Mouse (Mus musculus) lung, postnatal 0 days (tissue): ENCODE data around the gene Slc25a21. TPM values are rescaled to one million over a fixed set of nuclear protein-coding genes. Genes with fewer than 3 reads are reported as not detected.
A peak's percentile ranks its signal among the peaks of the same experiment; 100 is the strongest.

Experiments
- ATAC-seq: fragments of 200-750 bp; cut with Nextera tagmentation; 2 replicates; pipeline ENCODE4 v1.8.0; 2017; ENCODE audit warnings: moderate library complexity
- DNase-seq: peaks from one replicate; pipeline ENCODE4 v3.0.0-alpha.2; 2016; ENCODE audit warnings: low spot score
- H3K27ac ChIP-seq: fragments of 300-500 bp; sonication (generic); 2 replicates; pipeline ENCODE4 v1.5.1; 2014; ENCODE audit warnings: antibody characterized with exemption, mild to moderate bottlenecking, low read length, mixed read lengths
- H3K27me3 ChIP-seq: fragments of 300-500 bp; sonication (generic); replicated peaks from 2 replicates; pipeline ENCODE4 v1.6.1; 2014; ENCODE audit warnings: low read length, mixed read lengths; ENCODE audit not compliant: insufficient read depth
- H3K36me3 ChIP-seq: fragments of 300-500 bp; sonication (generic); 2 replicates; pipeline ENCODE4 v1.6.1; 2014; ENCODE audit warnings: low read length, mixed read lengths; ENCODE audit not compliant: insufficient read depth
- H3K4me1 ChIP-seq: fragments of 300-500 bp; sonication (generic); 2 replicates; pipeline ENCODE4 v1.6.1; 2014; ENCODE audit warnings: antibody characterized with exemption, low read depth, low read length, mixed read lengths; ENCODE audit not compliant: insufficient read depth
- H3K4me2 ChIP-seq: fragments of 300-500 bp; sonication (generic); replicated peaks from 2 replicates; pipeline ENCODE4 v1.6.1; 2014; ENCODE audit warnings: low read depth, mild to moderate bottlenecking, low read length, moderate library complexity, mixed read lengths
- H3K4me3 ChIP-seq: fragments of 300-500 bp; sonication (generic); 2 replicates; pipeline ENCODE4 v1.5.1; 2014; ENCODE audit warnings: low read depth, low read length
- H3K9ac ChIP-seq: fragments of 300-500 bp; sonication (generic); replicated peaks from 2 replicates; pipeline ENCODE4 v1.6.1; 2014; ENCODE audit warnings: low read depth, mild to moderate bottlenecking
- H3K9me3 ChIP-seq: fragments of 300-500 bp; sonication (generic); 2 replicates; pipeline ENCODE4 v1.6.1; 2016; ENCODE audit warnings: low read length, mixed read lengths
- CTCF ChIP-seq: IDR thresholded peaks from 2 replicates; pipeline ENCODE4 v1.5.1; 2016; ENCODE audit warnings: antibody characterized with exemption, mild to moderate bottlenecking
- EP300 ChIP-seq: IDR thresholded peaks from 2 replicates; pipeline ENCODE4 v1.6.1; 2016; ENCODE audit warnings: antibody characterized with exemption, mild to moderate bottlenecking, control low read depth
- WGBS: fragments of 180-500 bp; shearing (Covaris S2); extraction: QIAGEN DNeasy Blood & Tissue Kit; methylation state at CpG from one replicate; pipeline ENCODE4 v1.1.7; 2014; 5-methylcytosine and 5-hydroxymethylcytosine counted together
- polyA plus RNA-seq: library from polyadenylated mRNA; unstranded; fragments of >200 nt; fragmentation: Nextera tagmentation; extraction: Ambion mirVana; gene quantifications from 2 replicates; pipeline ENCODE4 v1.2.1, GENCODE M21; 2015

The Slc25a21 gene
- polyA plus RNA-seq, 1 experiment from 2014 or later = 0.06 TPM

DNA sequence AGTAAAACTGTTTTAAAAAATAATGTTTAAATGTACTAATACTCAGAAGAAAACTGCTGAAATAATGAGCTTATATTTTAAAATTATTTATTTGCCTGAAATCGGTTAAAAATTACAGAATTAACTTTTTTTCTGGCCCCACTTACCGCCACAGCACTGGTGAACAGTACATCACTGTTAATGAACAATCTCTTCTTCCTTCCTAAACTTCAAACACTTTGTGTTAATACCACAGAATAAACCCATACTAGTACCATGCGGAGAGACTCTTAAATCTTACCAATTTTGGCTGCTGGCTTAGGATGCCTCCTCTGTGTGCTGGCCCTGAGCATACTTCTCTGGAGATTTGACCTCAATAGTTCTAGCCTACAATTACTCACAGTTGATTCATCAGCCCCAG lies 4.6 kb upstream of the Slc25a21 start:
- ATAC-seq = no peak
- H3K9me3 ChIP-seq = no peaks in the 10 kb centered on the region
- H3K4me2 ChIP-seq = no peak overlapping the region
- H3K9ac ChIP-seq = no peak overlapping the region
- 86% methylated on average over 3 of the region's 3 CpGs for WGBS
- no peaks in the 10 kb centered on the region for H3K36me3 ChIP-seq
- no peak overlapping the region for H3K27ac ChIP-seq
- H3K4me3 ChIP-seq = no peak overlapping the region
- TF ChIP-seq CTCF (no peak), EP300 (no peak)
- no peak for DNase-seq
- no peaks in the 10 kb centered on the region; the same call in 1 of the 2 replicates for H3K27me3 ChIP-seq
- no peaks in the 10 kb centered on the region for H3K4me1 ChIP-seq

DNA sequence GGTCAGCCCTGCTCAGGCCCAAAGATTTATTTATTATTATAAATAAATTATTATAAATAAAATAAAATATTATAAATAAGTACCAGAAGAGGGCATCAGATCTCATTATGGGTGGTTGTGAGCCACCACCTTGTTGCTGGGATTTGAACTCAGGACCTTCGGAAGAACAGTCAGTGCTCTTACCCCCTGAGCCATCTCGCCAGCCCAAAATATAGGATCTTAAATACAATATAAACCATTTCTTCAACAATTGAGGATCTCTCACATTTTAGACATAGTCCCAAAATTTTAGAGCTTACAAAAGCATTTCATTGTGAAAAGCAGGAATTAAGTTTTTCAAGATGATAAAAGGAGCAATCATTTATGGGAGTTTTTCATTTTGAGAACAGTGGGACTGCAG lies 2.2 kb upstream of the Slc25a21 start:
- H3K9me3 ChIP-seq = no peaks in the 10 kb centered on the region
- no peak overlapping the region for H3K4me2 ChIP-seq
- no peak overlapping the region for H3K9ac ChIP-seq
- no peak for ATAC-seq
- TF ChIP-seq EP300 (no peak), CTCF (no peak)
- 91% methylated on average over 2 of the region's 2 CpGs for WGBS
- H3K4me3 ChIP-seq = no peak overlapping the region
- H3K27me3 ChIP-seq = no peaks in the 10 kb centered on the region; the same call in 1 of the 2 replicates
- no peak overlapping the region for H3K27ac ChIP-seq
- H3K4me1 ChIP-seq = no peaks in the 10 kb centered on the region
- no peaks in the 10 kb centered on the region for H3K36me3 ChIP-seq
- no peak for DNase-seq

GRCm38 (mm10) chr12:57198269-57198668 lies 997 bp upstream of the Slc25a21 start:
- no peaks in the 10 kb centered on the region for H3K4me1 ChIP-seq
- H3K9ac ChIP-seq = no peak overlapping the region
- no peak overlapping the region for H3K4me2 ChIP-seq
- ATAC-seq (no peak), DNase-seq (no peak)
- no peak overlapping the region for H3K27ac ChIP-seq
- H3K4me3 ChIP-seq = no peak overlapping the region
- H3K36me3 ChIP-seq = no peaks in the 10 kb centered on the region
- no peaks in the 10 kb centered on the region for H3K9me3 ChIP-seq
- no peak for TF ChIP-seq EP300
- H3K27me3 ChIP-seq = no peaks in the 10 kb centered on the region; the same call in 1 of the 2 replicates

DNA sequence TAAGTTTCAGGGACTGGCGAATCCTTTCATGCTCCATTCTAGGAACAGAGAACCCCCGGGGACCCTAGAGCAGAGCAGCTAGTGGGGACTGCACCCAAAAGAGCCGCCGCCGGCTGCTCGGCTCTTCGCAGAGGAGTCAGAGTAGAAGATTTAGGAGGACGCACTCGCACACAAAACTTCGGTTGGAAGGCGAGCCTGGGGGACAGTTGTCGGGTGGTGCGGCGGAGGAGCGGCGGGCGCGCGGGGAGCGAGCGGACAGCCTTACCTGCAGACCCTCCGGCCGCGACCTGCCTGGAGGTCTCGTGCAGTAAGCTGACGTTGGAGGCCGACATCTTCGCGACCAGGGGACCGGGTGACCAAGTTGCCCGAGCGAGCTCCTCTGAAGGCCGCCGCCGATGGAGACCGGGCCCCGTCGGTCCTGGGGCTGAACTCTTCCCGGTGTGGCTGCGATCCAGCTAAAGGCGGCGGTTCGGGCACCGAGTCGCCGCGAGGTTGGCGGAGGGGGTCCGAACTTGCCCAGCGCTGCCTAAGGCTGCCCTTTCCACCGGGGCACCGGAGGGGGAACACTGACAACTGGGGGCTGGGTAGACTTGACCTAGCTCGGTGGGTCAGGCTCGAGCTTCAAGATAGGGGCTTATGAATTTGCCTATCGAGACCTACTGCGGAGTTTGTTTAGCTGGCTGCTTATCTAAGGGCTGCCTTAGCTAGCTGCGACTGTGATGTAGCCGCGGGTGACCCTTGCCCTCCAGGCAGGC lies 487 bp downstream of the Slc25a21 start:
- ATAC-seq (peak; percentile 38), DNase-seq (peak; percentile 36)
- no peaks in the 10 kb centered on the region for H3K4me1 ChIP-seq
- H3K9me3 ChIP-seq = no peaks in the 10 kb centered on the region
- H3K27me3 ChIP-seq = no peaks in the 10 kb centered on the region; the same call in 1 of the 2 replicates
- no peak for TF ChIP-seq EP300
- no peak for TF ChIP-seq CTCF
- no peaks in the 10 kb centered on the region for H3K36me3 ChIP-seq
- 3% methylated on average over 57 of the region's 59 CpGs for WGBS
- peak overlapping the region; percentile 76 for H3K4me2 ChIP-seq
- no peak overlapping the region for H3K27ac ChIP-seq
- H3K9ac ChIP-seq = peak overlapping the region; percentile 19; the same call in 1 of the 2 replicates
- peak overlapping the region; percentile 49 for H3K4me3 ChIP-seq

GRCm38 (mm10) chr12:57196286-57196607 lies 1.0 kb downstream of the Slc25a21 start:
- peak overlapping the region; percentile 76 for H3K4me2 ChIP-seq
- H3K27me3 ChIP-seq = no peaks in the 10 kb centered on the region; the same call in 1 of the 2 replicates
- no peak for DNase-seq
- H3K27ac ChIP-seq = no peak overlapping the region
- 0 out of 2 replicates have a peak overlapping the region, but pooled peaks have one; percentile 19 for H3K9ac ChIP-seq
- no peaks in the 10 kb centered on the region for H3K4me1 ChIP-seq
- 20% methylated on average over 8 of the region's 8 CpGs for WGBS
- H3K9me3 ChIP-seq = no peaks in the 10 kb centered on the region
- no peaks in the 10 kb centered on the region for H3K36me3 ChIP-seq
- peak overlapping the region; percentile 49 for H3K4me3 ChIP-seq
- ATAC-seq = no peak
- no peak for TF ChIP-seq CTCF

DNA sequence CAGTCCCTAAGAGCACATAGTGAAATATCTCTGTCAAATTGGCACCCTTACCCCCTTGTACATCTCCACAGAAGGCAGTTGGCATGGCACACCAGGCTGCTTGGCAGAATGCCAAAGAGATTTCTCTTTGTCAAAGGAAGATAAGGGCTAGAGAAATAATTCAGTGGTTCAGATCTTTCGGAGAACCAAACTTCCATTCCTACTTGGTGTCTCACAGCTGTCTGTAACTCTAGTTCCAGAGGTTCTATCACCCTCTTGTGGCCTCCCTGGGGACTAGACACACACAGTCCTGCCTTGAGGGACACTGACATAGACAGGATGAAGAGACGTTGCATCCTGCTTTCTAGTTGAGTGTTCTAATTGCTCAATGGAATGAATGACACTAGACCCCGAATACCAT lies 2.7 kb downstream of the Slc25a21 start:
- Histone ChIP-seq H3K36me3 (no peaks in the 10 kb centered on the region), H3K27me3 (no peaks in the 10 kb centered on the region; the same call in 1 of the 2 replicates), H3K4me3 (no peak overlapping the region), H3K4me2 (no peak overlapping the region), H3K9ac (no peak overlapping the region), H3K27ac (no peak overlapping the region), H3K4me1 (no peaks in the 10 kb centered on the region), H3K9me3 (no peaks in the 10 kb centered on the region)
- DNase-seq (peak; percentile 49), ATAC-seq (peak; percentile 54)
- TF ChIP-seq EP300 (no peak), CTCF (peak; percentile 56)
- WGBS = 18% methylated on average over 3 of the region's 3 CpGs
